ENCODE assay signal across 8 mouse cellular contexts in genomic region chr11:120349986-120350702, GRCm38 (mm10). TPM values are rescaled to one million over a fixed set of nuclear protein-coding genes. Genes with fewer than 3 reads are reported as not detected.
DNase-seq lines count a peak whose midpoint lies in the region; ATAC-seq and TF ChIP-seq lines count a peak whose summit lies in the region.

No protein-coding gene starts in this region.

- no peaks in the 10 kb centered on the region for H3K9me3 ChIP-seq in G1E (replicated peaks)
- no peaks in the 10 kb centered on the region for H3K9me3 ChIP-seq in hindbrain, embryonic 10.5 days

- 3% methylated on average over 68 of the region's 68 CpGs for WGBS in hindbrain, embryonic 10.5 days

- ATAC-seq in G1E (ENCODE audit: extremely low read depth, insufficient number of reproducible peaks, low FRiP score, poor library complexity, severe bottlenecking), result no peak

- H3K4me1 ChIP-seq in G1E (ENCODE audit: insufficient read depth, low read depth, low read length), result peaks cover 73% of the 10 kb centered on the region
- H3K4me1 ChIP-seq in hindbrain, embryonic 10.5 days (replicated peaks), result peaks cover 60% of the 10 kb centered on the region

- H3K36me3 ChIP-seq in G1E (replicated peaks), result peaks cover 14% of the 10 kb centered on the region
- peaks cover 18% of the 10 kb centered on the region for H3K36me3 ChIP-seq in hindbrain, embryonic 10.5 days

- DNase-seq in G1E (ENCODE audit: low spot score), result peak; percentile 38
- peak; percentile 73 to 75 for DNase-seq in cerebellum, adult 18-20 months
- peak; percentile 92 for DNase-seq in forelimb bud, embryonic 11.5 days (ENCODE audit: low read depth, low spot score)
- DNase-seq in hindbrain, embryonic 10.5 days (ENCODE audit: low spot score), result peak; percentile 97
- DNase-seq in layer of hippocampus, postnatal 14 days (ENCODE audit: low spot score in 2 of 2), result peak; percentile 75 to 80
- DNase-seq in lung, postnatal 14 days, result peak; percentile 88
- DNase-seq in ovary, postnatal 36 days (ENCODE audit: low spot score), result peak; percentile 94
- DNase-seq in urinary bladder, adult 18-20 months (ENCODE audit: low spot score in 2 of 2), result peak; percentile 89 to 90

- peaks cover 37% of the 10 kb centered on the region for H3K27me3 ChIP-seq in G1E (ENCODE audit: insufficient read depth, low read length)
- H3K27me3 ChIP-seq in hindbrain, embryonic 10.5 days (ENCODE audit: insufficient read depth, poor library complexity, severe bottlenecking), result peaks cover 10% of the 10 kb centered on the region; the same call in 1 of the 2 replicates

- H3K4me3 ChIP-seq in G1E (ENCODE audit: low read depth, low read length), result peak overlapping the region; percentile 83
- H3K4me3 ChIP-seq in hindbrain, embryonic 10.5 days, result peak overlapping the region; percentile 100

- no peak for TF ChIP-seq CTCF in G1E (IDR thresholded peaks at IDR 0.05; ENCODE audit: low read depth, low read length)

- H3K27ac ChIP-seq in hindbrain, embryonic 10.5 days, result peak overlapping the region; percentile 100

RNA-seq across cellular contexts. Expression of gene Actg1, which starts 1.8 kb away (rescaled TPM):
- total RNA-seq in G1E (2014; fragmentation: Nextera tagmentation) (128 and 155 TPM in 2 replicates), G1E (2017) (179 and 181 TPM in 2 replicates)
- polyA plus RNA-seq in G1E (2012), result 53.9 and 112 TPM in 2 replicates
- 3,119 and 3,536 TPM in 2 replicates for polyA plus RNA-seq in hindbrain, embryonic 10.5 days (2016; fragmentation: Nextera tagmentation; extraction: Ambion mirVana)
- total RNA-seq in layer of hippocampus, postnatal 14 days (2021), result 1,000 to 10,000 TPM; 1,835 to 1,925 TPM

RNA-seq across cellular contexts. Expression of gene Fscn2, which starts 11.2 kb away (rescaled TPM):
- not detected in 2 replicates for total RNA-seq in G1E (2014; fragmentation: Nextera tagmentation)
- total RNA-seq in G1E (2017), result 0.11 TPM in 1 of 2 replicates, not detected in the other
- 0.03 TPM in 1 of 2 replicates, not detected in the other for polyA plus RNA-seq in G1E (2012)
- polyA plus RNA-seq in hindbrain, embryonic 10.5 days (2016; fragmentation: Nextera tagmentation; extraction: Ambion mirVana), result 0.50 and 0.77 TPM in 2 replicates
- under 1 TPM; 0.48 to 0.67 TPM for total RNA-seq in layer of hippocampus, postnatal 14 days (2021)

RNA-seq across cellular contexts. Expression of gene Faap100, which starts 28.4 kb away (rescaled TPM):
- 12.0 and 13.6 TPM in 2 replicates for total RNA-seq in G1E (2014; fragmentation: Nextera tagmentation)
- total RNA-seq in G1E (2017), result 5.2 and 6.2 TPM in 2 replicates
- polyA plus RNA-seq in G1E (2012), result 29.7 and 30.6 TPM in 2 replicates
- polyA plus RNA-seq in hindbrain, embryonic 10.5 days (2016; fragmentation: Nextera tagmentation; extraction: Ambion mirVana), result 38.0 and 45.9 TPM in 2 replicates
- total RNA-seq in layer of hippocampus, postnatal 14 days (2021), result 10 to 100 TPM; 31.9 to 38.1 TPM

Comparison
In these comparisons a context has a peak if more than half of its experiments do, and no peak if none do; other contexts are left out.
1. DNase-seq: peak in every context shown above with its lines; median percentile 97 in hindbrain, embryonic 10.5 days; 94 in ovary, postnatal 36 days; 92 in forelimb bud, embryonic 11.5 days; 90 in urinary bladder, adult 18-20 months; 88 in lung, postnatal 14 days; 78 in layer of hippocampus, postnatal 14 days; 74 in cerebellum, adult 18-20 months; 38 in G1E.
2. RNA of gene Actg1, which starts 1.8 kb away (total RNA-seq): 1,835 to 1,925 TPM in layer of hippocampus, postnatal 14 days; 128 to 181 TPM in G1E; every median in the first group is over 10 times any median in the second.